In genomic region chr5:66559591-66560175, GRCm38 (mm10) we compare ENCODE assay signal across 9 mouse cellular contexts. TPM values are rescaled to one million over a fixed set of nuclear protein-coding genes. Genes with fewer than 3 reads are reported as not detected.
DNase-seq lines count a peak whose midpoint lies in the region; ATAC-seq and TF ChIP-seq lines count a peak whose summit lies in the region.
"Had no signal": no experiment of that assay in that cellular context is flagged by ENCODE, and none has a peak within 500 bp of the region (broad histone marks: within the 10 kb centered on the region; RNA-seq: fewer than 3 reads in every experiment).

No protein-coding gene starts in this region.

- no peak overlapping the region for H3K9ac ChIP-seq in heart, embryonic 16.5 days (ENCODE audit: low read length)
- no peak overlapping the region for H3K9ac ChIP-seq in lung, postnatal 0 days (replicated peaks; ENCODE audit: low read depth)
- H3K9ac ChIP-seq: stomach, embryonic 15.5 days had no signal

- H3K4me1 ChIP-seq in heart, embryonic 16.5 days (ENCODE audit: control insufficient read depth, insufficient read depth, low read length): peaks cover 4% of the 10 kb centered on the region; the same call in 1 of the 2 replicates
- peaks cover 16% of the 10 kb centered on the region; the same call in 1 of the 2 replicates for H3K4me1 ChIP-seq in lung, postnatal 0 days (ENCODE audit: insufficient read depth, low read depth, low read length)
- H3K4me1 ChIP-seq: stomach, embryonic 15.5 days had no signal

- 55% methylated on average over 8 of the region's 8 CpGs for WGBS in heart, embryonic 16.5 days
- WGBS in lung, postnatal 0 days: 49% methylated on average over 8 of the region's 8 CpGs

- peaks cover 3% of the 10 kb centered on the region; the same call in 1 of the 2 replicates for H3K9me3 ChIP-seq in heart, embryonic 16.5 days (replicated peaks; ENCODE audit: control insufficient read depth, low read length)
- no peaks in the 10 kb centered on the region; the same call in 1 of the 2 replicates for H3K9me3 ChIP-seq in lung, postnatal 0 days (ENCODE audit: low read length)
- H3K9me3 ChIP-seq: stomach, embryonic 15.5 days had no signal

- peak overlapping the region; percentile 54 for H3K27ac ChIP-seq in heart, embryonic 16.5 days (ENCODE audit: low read length)
- peak overlapping the region; percentile 62 for H3K27ac ChIP-seq in lung, postnatal 0 days (ENCODE audit: low read length)
- H3K27ac ChIP-seq: stomach, embryonic 15.5 days had no signal

- peak; percentile 67 for ATAC-seq in heart, embryonic 16.5 days (replicated peaks; ENCODE audit: extremely low read depth, insufficient read depth, low FRiP score)
- peak; percentile 84 for ATAC-seq in lung, postnatal 0 days

- peak; percentile 51 for DNase-seq in kidney, adult 9 months
- DNase-seq in kidney, adult 18-20 months: no peak
- peak; percentile 61 for DNase-seq in cerebellum, adult 11 months
- peak; percentile 57 for DNase-seq in lung, postnatal 0 days (ENCODE audit: low spot score)
- no peak for DNase-seq in thymus, postnatal 36 days
- no peak for DNase-seq in urinary bladder, postnatal 10 days (ENCODE audit: low spot score)
- DNase-seq in left cerebral cortex, postnatal 10 days (ENCODE audit: extremely low spot score in 1 of 2, low spot score in 2 of 2): no peak

- no peaks in the 10 kb centered on the region for H3K27me3 ChIP-seq in heart, embryonic 16.5 days (ENCODE audit: control insufficient read depth, insufficient read depth, low read length)
- H3K27me3 ChIP-seq in lung, postnatal 0 days (replicated peaks; ENCODE audit: insufficient read depth, low read length): no peaks in the 10 kb centered on the region
- H3K27me3 ChIP-seq: stomach, embryonic 15.5 days had no signal

- TF ChIP-seq CTCF in lung, postnatal 0 days (IDR thresholded peaks at IDR 0.05): no peak

- TF ChIP-seq EP300 in lung, postnatal 0 days (IDR thresholded peaks at IDR 0.05): no peak; the same call in 1 of the 2 replicates

- intact Hi-C loops in left cerebral cortex, postnatal 10 days (cut with DNase I): no loop called here

- H3K36me3 ChIP-seq in heart, embryonic 16.5 days (ENCODE audit: control insufficient read depth, insufficient read depth): no peaks in the 10 kb centered on the region
- H3K36me3 ChIP-seq in lung, postnatal 0 days (ENCODE audit: insufficient read depth, low read length): no peaks in the 10 kb centered on the region
- H3K36me3 ChIP-seq: stomach, embryonic 15.5 days had no signal

- no peak overlapping the region for H3K4me3 ChIP-seq in heart, embryonic 16.5 days (ENCODE audit: low read length)
- no peak overlapping the region for H3K4me3 ChIP-seq in lung, postnatal 0 days (ENCODE audit: low read depth, low read length)
- H3K4me3 ChIP-seq: stomach, embryonic 15.5 days had no signal

- H3K4me2 ChIP-seq in heart, embryonic 16.5 days (ENCODE audit: low read depth, low read length): no peak overlapping the region
- no peak overlapping the region for H3K4me2 ChIP-seq in lung, postnatal 0 days (replicated peaks; ENCODE audit: low read depth, low read length)
- H3K4me2 ChIP-seq: stomach, embryonic 15.5 days had no signal

RNA-seq across cellular contexts. Expression of gene Apbb2, which starts 58.9 kb away (rescaled TPM):
- polyA plus RNA-seq in heart, embryonic 16.5 days (2015; fragmentation: Nextera tagmentation; extraction: Ambion mirVana): 33.7 and 34.0 TPM in 2 replicates
- 48.9 and 50.4 TPM in 2 replicates for polyA plus RNA-seq in lung, postnatal 0 days (2015; fragmentation: Nextera tagmentation; extraction: Ambion mirVana)
- 10 to 100 TPM; 73.7 to 74.4 TPM for total RNA-seq in left cerebral cortex, postnatal 10 days (2021)

Comparison
In these comparisons a context has a peak if more than half of its experiments do, and no peak if none do; other contexts are left out.
1. DNase-seq: peak in kidney, adult 9 months (single experiment), cerebellum, adult 11 months (single experiment) and lung, postnatal 0 days (single experiment); none in kidney, adult 18-20 months (single experiment), thymus, postnatal 36 days (0 of 2), urinary bladder, postnatal 10 days (single experiment) and left cerebral cortex, postnatal 10 days (0 of 2).